Mouse (Mus musculus): ENCODE measurements at regions not wholly inside any gene's neighbourhood (a gene's known extent, or its start where the extent isn't known, plus 50 kb on each side); places are given as distances from the start of the nearest gene placed in this dataset.

- no peak overlapping the region for H3K4me3 ChIP-seq
- H3K27ac ChIP-seq: no peak overlapping the region
- no peak overlapping the region for H3K4me2 ChIP-seq (replicated peaks)
- peaks cover 8% of the 10 kb centered on the region for H3K4me1 ChIP-seq
- no peaks in the 10 kb centered on the region for H3K36me3 ChIP-seq
- ATAC-seq (ENCODE audit: low FRiP score, low read depth): no peak
- no peak overlapping the region for H3K9ac ChIP-seq
- H3K9me3 ChIP-seq: no peaks in the 10 kb centered on the region
- H3K27me3 ChIP-seq (replicated peaks): no peaks in the 10 kb centered on the region
These were observed 642.4 kb downstream of the Pkhd1 start for GRCm38 (mm10) chr1:19975436-19975835.

GRCm38 (mm10) chr1:19981189-19981588 lies 636.7 kb downstream of the Pkhd1 start:
- Histone ChIP-seq H3K27ac (no peak overlapping the region), H3K9ac (no peak overlapping the region), H3K4me2 (replicated peaks) (no peak overlapping the region), H3K9me3 (no peaks in the 10 kb centered on the region), H3K4me3 (no peak overlapping the region), H3K27me3 (replicated peaks) (no peaks in the 10 kb centered on the region), H3K36me3 (no peaks in the 10 kb centered on the region), H3K4me1 (no peaks in the 10 kb centered on the region)
- WGBS: 8% methylated on average over 1 of the region's 1 CpGs
- ATAC-seq (ENCODE audit: low FRiP score, low read depth): peak; percentile 71; the same call in 1 of the 2 replicates

GRCm38 (mm10) chr1:19982791-19983190 lies 635.1 kb downstream of the Pkhd1 start:
- ATAC-seq (ENCODE audit: low FRiP score, low read depth): no peak
- Histone ChIP-seq H3K9ac (no peak overlapping the region), H3K9me3 (no peaks in the 10 kb centered on the region)

GRCm38 (mm10) chr1:19983504-19983903 lies 634.4 kb downstream of the Pkhd1 start:
- Histone ChIP-seq H3K9ac (no peak overlapping the region), H3K9me3 (no peaks in the 10 kb centered on the region), H3K4me2 (replicated peaks) (no peak overlapping the region), H3K27ac (no peak overlapping the region), H3K36me3 (no peaks in the 10 kb centered on the region), H3K4me1 (no peaks in the 10 kb centered on the region), H3K27me3 (replicated peaks) (no peaks in the 10 kb centered on the region), H3K4me3 (no peak overlapping the region)
- WGBS: 43% methylated on average over 2 of the region's 2 CpGs
- ATAC-seq (ENCODE audit: low FRiP score, low read depth): no peak

More at GRCm38 (mm10) chr1:19982791-19983190, 635.1 kb downstream of the Pkhd1 start:
- Histone ChIP-seq H3K27ac (no peak overlapping the region), H3K36me3 (no peaks in the 10 kb centered on the region), H3K27me3 (replicated peaks) (no peaks in the 10 kb centered on the region), H3K4me2 (replicated peaks) (no peak overlapping the region), H3K4me1 (no peaks in the 10 kb centered on the region), H3K4me3 (no peak overlapping the region)
- 45% methylated on average over 3 of the region's 3 CpGs for WGBS

- 86% methylated on average over 4 of the region's 4 CpGs for WGBS
- H3K9ac ChIP-seq: no peak overlapping the region
- H3K4me2 ChIP-seq (replicated peaks): no peak overlapping the region
- no peak overlapping the region for H3K4me3 ChIP-seq
- no peaks in the 10 kb centered on the region for H3K9me3 ChIP-seq
- H3K36me3 ChIP-seq: no peaks in the 10 kb centered on the region
- H3K27me3 ChIP-seq (replicated peaks): no peaks in the 10 kb centered on the region
- no peaks in the 10 kb centered on the region for H3K4me1 ChIP-seq
- no peak overlapping the region for H3K27ac ChIP-seq
- no peak for ATAC-seq (ENCODE audit: low FRiP score, low read depth)
These were observed 627.9 kb downstream of the Pkhd1 start for GRCm38 (mm10) chr1:19989921-19990320.

Measured in neural tube, embryonic 12.5 days (tissue).